Mouse (Mus musculus): Measurements from ENCODE around the gene Trip13. TPM values are rescaled to one million over a fixed set of nuclear protein-coding genes. Genes with fewer than 3 reads are reported as not detected.
A peak's percentile ranks its signal among the peaks of the same experiment; 100 is the strongest.

Gene Trip13
- total RNA-seq (2012; rRNA removed) (42.3 and 55.6 TPM in 2 replicates), total RNA-seq (2014; rRNA removed) (94.5 and 100 TPM in 2 replicates), polyA plus RNA-seq (2012; ENCODE audit: insufficient read length, low read depth) (87.0 and 93.2 TPM in 2 replicates)

DNA sequence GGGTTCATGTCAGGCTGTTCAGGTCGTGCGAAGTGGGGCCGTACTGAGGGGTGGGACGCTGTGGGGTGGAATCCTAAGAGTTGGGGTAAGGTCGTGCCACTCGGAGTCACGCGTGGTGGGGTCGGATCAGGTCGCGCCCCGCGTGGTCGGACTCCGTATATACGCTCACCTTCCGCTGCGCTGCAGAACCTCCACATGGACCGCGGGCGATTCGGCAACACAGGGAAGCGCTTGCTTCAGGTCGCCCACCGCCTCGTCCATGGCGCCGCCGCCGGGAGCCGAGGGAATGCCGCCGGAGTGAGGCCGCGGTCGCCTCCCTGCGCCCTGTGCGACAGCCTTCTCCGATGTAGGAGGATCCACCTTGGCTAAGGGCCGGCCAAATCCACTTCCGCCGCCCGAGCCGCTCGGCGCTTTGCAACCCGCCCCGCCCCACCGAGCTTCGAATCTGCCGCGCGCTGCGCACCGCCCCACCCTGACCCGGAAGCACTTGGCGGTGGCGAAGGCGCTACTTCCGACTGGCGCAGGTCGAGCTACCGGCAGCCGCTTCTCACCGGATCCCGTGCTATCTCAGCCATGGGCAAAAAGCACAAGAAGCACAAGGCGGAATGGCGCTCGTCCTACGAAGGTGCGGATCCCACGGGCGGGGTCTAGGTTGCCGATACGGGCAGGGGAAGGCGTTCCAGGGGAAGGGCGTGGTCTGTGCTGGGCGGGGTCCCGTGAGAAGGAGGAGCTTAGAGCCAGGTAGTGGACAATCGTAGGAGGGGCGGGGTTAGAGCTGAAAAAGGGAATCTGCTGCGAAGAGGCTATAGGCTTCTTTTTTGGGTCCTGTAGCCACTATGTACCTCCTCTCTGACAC is at the start of gene Trip13, which contains the start of gene Brd9:
TSS of gene Trip13 (minus strand) at position 464 of the 856 bp plus-strand sequence.
TSS of gene Brd9 (plus strand) at position 491 of the 856 bp plus-strand sequence.
- TF ChIP-seq SMC3 (IDR thresholded peaks at IDR 0.05; ENCODE audit: low read depth, low read length) (no peak), ZNF384 (IDR thresholded peaks at IDR 0.05; ENCODE audit: low read depth, low read length) (no peak), POLR2A (IDR thresholded peaks at IDR 0.05; ENCODE audit: low read depth, low read length) (peak; percentile 82), KAT2A (IDR thresholded peaks at IDR 0.05; ENCODE audit: insufficient replicate concordance, low read length) (peak; percentile 85; the same call in 1 of the 2 replicates), ELF1 (IDR thresholded peaks at IDR 0.05; ENCODE audit: low read depth, low read length) (peak; percentile 87), BHLHE40 (IDR thresholded peaks at IDR 0.05; ENCODE audit: low read depth, low read length) (peak; percentile 46; the same call in 1 of the 2 replicates), CHD1 (IDR thresholded peaks at IDR 0.05; ENCODE audit: low read depth, low read length) (no peak), EP300 (IDR thresholded peaks at IDR 0.05; ENCODE audit: low read length) (no peak), ZKSCAN1 (IDR thresholded peaks at IDR 0.05; ENCODE audit: borderline replicate concordance, low read depth, low read length) (no peak), TBP (conservative IDR thresholded peaks at IDR 0.05; ENCODE audit: low read depth, low read length) (0 out of 2 replicates have a peak, but pooled peaks have one; percentile 69), PAX5 (IDR thresholded peaks at IDR 0.05; ENCODE audit: low read length) (no peak), NRF1 (IDR thresholded peaks at IDR 0.05; ENCODE audit: low read depth, low read length) (peak; percentile 59; the same call in 1 of the 2 replicates), ZC3H11A (IDR thresholded peaks at IDR 0.05; ENCODE audit: low read depth, low read length) (no peak), TCF12 (IDR thresholded peaks at IDR 0.05; ENCODE audit: low read depth, low read length) (peak; percentile 61), USF1 (IDR thresholded peaks at IDR 0.05; ENCODE audit: low read depth, low read length) (no peak), IRF4 (IDR thresholded peaks at IDR 0.05; ENCODE audit: low read depth, low read length) (no peak), ZMIZ1 (IDR thresholded peaks at IDR 0.05; ENCODE audit: low read depth, low read length) (peak; percentile 38; the same call in 1 of the 2 replicates), NELFE (IDR thresholded peaks at IDR 0.05; ENCODE audit: low read depth, low read length) (peak; percentile 74), USF2 (conservative IDR thresholded peaks at IDR 0.05; ENCODE audit: low read depth, low read length) (no peak), JUN (IDR thresholded peaks at IDR 0.05; ENCODE audit: insufficient read depth, low read depth, low read length) (no peak), MXI1 (IDR thresholded peaks at IDR 0.05; ENCODE audit: low read depth, low read length) (peak; percentile 81), ETS1 (conservative IDR thresholded peaks at IDR 0.05; ENCODE audit: low read depth, low read length) (no peak), MYC (IDR thresholded peaks at IDR 0.05; ENCODE audit: low read depth, low read length) (peak; percentile 88), HCFC1 (IDR thresholded peaks at IDR 0.05; ENCODE audit: low read depth, low read length) (peak; percentile 89), MAFK (IDR thresholded peaks at IDR 0.05; ENCODE audit: insufficient replicate concordance, low read length) (no peak), RAD21 (IDR thresholded peaks at IDR 0.05; ENCODE audit: low read depth, low read length) (no peak), JUND (conservative IDR thresholded peaks at IDR 0.05; ENCODE audit: low read depth, low read length) (no peak), MAZ (IDR thresholded peaks at IDR 0.05; ENCODE audit: low read depth, low read length) (peak; percentile 95), MEF2A (IDR thresholded peaks at IDR 0.05; ENCODE audit: borderline replicate concordance, low read depth, low read length) (no peak), UBTF (IDR thresholded peaks at IDR 0.05; ENCODE audit: low read depth, low read length) (no peak), RCOR1 (conservative IDR thresholded peaks at IDR 0.05; ENCODE audit: low read depth, low read length) (no peak), MAX (IDR thresholded peaks at IDR 0.05; ENCODE audit: low read length) (peak; percentile 84; the same call in 1 of the 2 replicates), SIN3A (IDR thresholded peaks at IDR 0.05; ENCODE audit: low read length) (peak; percentile 89), E2F4 (IDR thresholded peaks at IDR 0.05; ENCODE audit: insufficient replicate concordance, low read depth, low read length) (peak; percentile 74; the same call in 1 of the 2 replicates), POLR2AphosphoS2 (IDR thresholded peaks at IDR 0.05; ENCODE audit: low read depth, low read length) (no peak), CHD2 (IDR thresholded peaks at IDR 0.05; ENCODE audit: low read length) (peak; percentile 93), GABPA (IDR thresholded peaks at IDR 0.05; ENCODE audit: insufficient replicate concordance, low read depth, low read length) (no peak), CTCF (conservative IDR thresholded peaks at IDR 0.05 in 1 of 2, IDR thresholded peaks at IDR 0.05 in 1 of 2; ENCODE audit: low read depth in 2 of 2, low read length in 2 of 2) (no peak)
- Histone ChIP-seq H3K9ac (ENCODE audit: insufficient read depth, low read depth) (peak within 1 kb of the TSS; percentile 75), H3K9me3 (replicated peaks; ENCODE audit: low read length) (no peaks in the 10 kb centered on the region), H3K79me2 (replicated peaks; ENCODE audit: control insufficient read depth, extremely low read depth, insufficient read depth, poor library complexity, severe bottlenecking) (peaks cover 15% of the 10 kb centered on the region), H3K4me3 (replicated peaks in 1 of 3; ENCODE audit: low read depth in 2 of 3, low read length in 2 of 3, poor library complexity in 1 of 3) (peak within 1 kb of the TSS; percentile 88 to 96 (median 92)), H3K27me3 (replicated peaks) (no peaks in the 10 kb centered on the region), H3K4me2 (ENCODE audit: insufficient read depth, low read depth, poor library complexity, severe bottlenecking) (peak within 1 kb of the TSS; percentile 90), H3K36me3 (replicated peaks in 1 of 2; ENCODE audit: control insufficient read depth in 1 of 2, insufficient read depth in 1 of 2, low read length in 1 of 2) (peaks cover 30 to 52% of the 10 kb centered on the region in 2 experiments), H3K27ac (ENCODE audit: insufficient read depth, low read depth) (peak within 1 kb of the TSS; percentile 94), H3K4me1 (ENCODE audit: control insufficient read depth in 1 of 2, insufficient read depth in 2 of 2) (peaks cover 0 to 30% of the 10 kb centered on the region in 2 experiments; a peak in 2 of 4 replicates)
- dilution Hi-C loops (cut with MboI; ENCODE audit: extremely low pct_ligation_motif_present, extremely low pct_unique_long_range_greater_than_20kb, low sequenced_read_pairs): no loop called here
- in situ Hi-C loops (cut with MboI; ENCODE audit: low pct_ligation_motif_present, low pct_unique_long_range_greater_than_20kb, low sequenced_read_pairs): no loop called here
- DNase-seq (ENCODE audit: extremely low read depth): peak; percentile 89
